Mouse (Mus musculus): ENCODE measurements at regions not wholly inside any gene's neighbourhood (a gene's known extent, or its start where the extent isn't known, plus 50 kb on each side); places are given as distances from the start of the nearest gene placed in this dataset.

DNA sequence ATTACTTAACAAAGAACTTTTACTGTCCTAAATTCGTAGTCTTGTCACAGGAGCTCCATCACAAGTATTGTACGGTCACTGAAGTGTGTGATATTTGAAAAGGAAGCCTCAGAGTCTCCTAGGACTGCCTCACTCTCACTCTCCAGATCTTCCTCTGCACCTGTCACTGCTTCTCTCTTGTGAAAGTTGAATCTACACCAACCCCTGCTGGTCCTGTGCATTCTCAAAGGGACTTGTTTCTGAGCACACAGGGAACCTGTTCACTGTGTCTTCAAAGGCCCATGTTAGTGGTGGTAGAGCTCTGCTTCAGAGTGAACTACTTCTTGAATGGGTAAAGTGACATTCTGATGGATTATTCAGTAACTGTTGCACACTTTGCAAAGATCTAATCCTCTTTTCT, 824.9 kb upstream of the Zfp386 start:
- TF ChIP-seq CTCF (IDR thresholded peaks at IDR 0.05; ENCODE audit: low read depth, low read length) = no peak
- no peak for TF ChIP-seq POLR2A (IDR thresholded peaks at IDR 0.05; ENCODE audit: extremely low read depth, insufficient read depth, low read length)
